Mouse (Mus musculus): ENCODE measurements around the gene Egln3. TPM values are rescaled to one million over a fixed set of nuclear protein-coding genes. Genes with fewer than 3 reads are reported as not detected.

Egln3 gene
- total and polyA plus RNA-seq, 3 experiments: 0.11 TPM; not detected in 2

DNA sequence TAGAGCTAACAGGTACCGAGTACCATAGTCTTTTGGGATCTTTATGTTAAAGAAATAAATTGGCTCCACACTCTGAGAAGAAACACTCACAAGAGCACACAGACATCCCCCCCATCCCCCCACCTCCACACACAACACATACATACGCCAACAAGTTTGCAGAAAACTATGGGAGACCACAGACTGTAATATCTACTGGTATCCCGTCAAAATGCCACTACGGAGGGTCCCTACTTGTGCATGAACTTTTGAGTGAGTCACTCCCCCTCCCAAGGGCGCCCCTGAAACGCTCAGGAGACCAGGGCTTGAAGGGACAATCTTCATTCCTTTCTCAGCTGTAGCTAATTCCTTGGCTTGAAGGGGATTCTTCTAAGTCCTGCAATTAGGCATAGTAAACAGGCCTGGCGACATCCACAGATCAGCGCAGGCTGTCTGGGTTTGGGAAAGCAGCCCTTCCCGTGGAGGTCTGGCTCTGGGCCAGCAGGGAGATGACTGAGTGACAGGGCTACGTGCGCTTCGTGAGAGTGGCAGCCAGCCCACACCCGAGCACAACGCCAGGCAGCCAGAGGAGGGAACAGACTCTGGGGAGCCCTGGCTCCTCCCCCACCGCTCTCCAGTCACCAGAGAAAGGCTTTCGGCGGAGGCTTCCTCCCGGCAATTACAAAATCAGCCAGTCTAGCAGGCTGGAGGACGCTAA lies 11.9 kb downstream of the Egln3 start:
- Histone ChIP-seq H3K27ac (ENCODE audit: insufficient read depth, low read depth) (no peak overlapping the region), H3K36me3 (replicated peaks in 1 of 2; ENCODE audit: control insufficient read depth in 1 of 2, insufficient read depth in 1 of 2, low read length in 1 of 2) (no peaks in the 10 kb centered on the region), H3K4me3 (replicated peaks in 1 of 3; ENCODE audit: low read depth in 2 of 3, low read length in 2 of 3, poor library complexity in 1 of 3) (no peak overlapping the region), H3K4me2 (ENCODE audit: insufficient read depth, low read depth, poor library complexity, severe bottlenecking) (no peak overlapping the region), H3K27me3 (replicated peaks) (no peaks in the 10 kb centered on the region), H3K4me1 (ENCODE audit: control insufficient read depth in 1 of 2, insufficient read depth in 2 of 2) (no peaks in the 10 kb centered on the region), H3K79me2 (replicated peaks; ENCODE audit: control insufficient read depth, extremely low read depth, insufficient read depth, poor library complexity, severe bottlenecking) (no peaks in the 10 kb centered on the region), H3K9ac (ENCODE audit: insufficient read depth, low read depth) (no peak overlapping the region), H3K9me3 (replicated peaks; ENCODE audit: low read length) (no peaks in the 10 kb centered on the region)
- dilution Hi-C loops (cut with MboI; ENCODE audit: extremely low pct_ligation_motif_present, extremely low pct_unique_long_range_greater_than_20kb, low sequenced_read_pairs): no loop called here
- no peak for TF ChIP-seq BHLHE40 (IDR thresholded peaks at IDR 0.05; ENCODE audit: low read depth, low read length)
- no peak for TF ChIP-seq POLR2A (IDR thresholded peaks at IDR 0.05; ENCODE audit: low read depth, low read length)
- no peak for TF ChIP-seq ZKSCAN1 (IDR thresholded peaks at IDR 0.05; ENCODE audit: borderline replicate concordance, low read depth, low read length)
- TF ChIP-seq E2F4 (IDR thresholded peaks at IDR 0.05; ENCODE audit: insufficient replicate concordance, low read depth, low read length): no peak
- TF ChIP-seq POLR2AphosphoS2 (IDR thresholded peaks at IDR 0.05; ENCODE audit: low read depth, low read length): no peak
- TF ChIP-seq JUND (conservative IDR thresholded peaks at IDR 0.05; ENCODE audit: low read depth, low read length): no peak
- TF ChIP-seq SIN3A (IDR thresholded peaks at IDR 0.05; ENCODE audit: low read length): no peak
- TF ChIP-seq RAD21 (IDR thresholded peaks at IDR 0.05; ENCODE audit: low read depth, low read length): no peak
- TF ChIP-seq KAT2A (IDR thresholded peaks at IDR 0.05; ENCODE audit: insufficient replicate concordance, low read length): no peak
- in situ Hi-C loops (cut with MboI; ENCODE audit: low pct_ligation_motif_present, low pct_unique_long_range_greater_than_20kb, low sequenced_read_pairs): no loop called here
- no peak for DNase-seq (ENCODE audit: extremely low read depth)

DNA sequence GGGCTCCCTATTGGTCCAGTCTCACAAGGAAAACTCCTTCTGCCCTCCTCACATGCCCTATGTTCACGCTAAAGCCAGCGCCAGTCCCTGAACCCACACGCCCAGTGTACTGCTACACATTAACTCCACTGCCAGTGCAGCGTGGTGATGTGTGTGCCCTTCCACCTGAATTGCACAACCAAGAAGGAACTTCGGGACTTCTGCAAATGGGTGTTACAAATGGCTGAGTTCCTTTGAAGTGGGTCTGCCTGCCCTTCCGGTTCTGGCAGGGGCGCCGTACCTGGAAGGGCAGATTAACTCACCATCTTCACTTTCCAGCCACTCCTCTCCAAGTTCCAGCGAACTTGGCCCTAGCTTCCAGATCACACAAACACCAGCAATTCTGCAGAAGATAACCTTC lies 12.5 kb downstream of the Egln3 start:
- Histone ChIP-seq H3K36me3 (replicated peaks in 1 of 2; ENCODE audit: control insufficient read depth in 1 of 2, insufficient read depth in 1 of 2, low read length in 1 of 2) (no peaks in the 10 kb centered on the region), H3K4me1 (ENCODE audit: control insufficient read depth in 1 of 2, insufficient read depth in 2 of 2) (no peaks in the 10 kb centered on the region), H3K4me2 (ENCODE audit: insufficient read depth, low read depth, poor library complexity, severe bottlenecking) (no peak overlapping the region), H3K4me3 (replicated peaks in 1 of 3; ENCODE audit: low read depth in 2 of 3, low read length in 2 of 3, poor library complexity in 1 of 3) (no peak overlapping the region), H3K79me2 (replicated peaks; ENCODE audit: control insufficient read depth, extremely low read depth, insufficient read depth, poor library complexity, severe bottlenecking) (no peaks in the 10 kb centered on the region), H3K9ac (ENCODE audit: insufficient read depth, low read depth) (no peak overlapping the region), H3K27me3 (replicated peaks) (no peaks in the 10 kb centered on the region), H3K27ac (ENCODE audit: insufficient read depth, low read depth) (no peak overlapping the region), H3K9me3 (replicated peaks; ENCODE audit: low read length) (no peaks in the 10 kb centered on the region)
- DNase-seq (ENCODE audit: extremely low read depth): no peak
- no peak for TF ChIP-seq GABPA (IDR thresholded peaks at IDR 0.05; ENCODE audit: insufficient replicate concordance, low read depth, low read length)
- no peak for TF ChIP-seq ELF1 (IDR thresholded peaks at IDR 0.05; ENCODE audit: low read depth, low read length)
- TF ChIP-seq NELFE (IDR thresholded peaks at IDR 0.05; ENCODE audit: low read depth, low read length): no peak
- no peak for TF ChIP-seq ETS1 (conservative IDR thresholded peaks at IDR 0.05; ENCODE audit: low read depth, low read length)
- no peak for TF ChIP-seq USF2 (conservative IDR thresholded peaks at IDR 0.05; ENCODE audit: low read depth, low read length)
- no peak for TF ChIP-seq MAZ (IDR thresholded peaks at IDR 0.05; ENCODE audit: low read depth, low read length)
- TF ChIP-seq EP300 (IDR thresholded peaks at IDR 0.05; ENCODE audit: low read length): no peak
- TF ChIP-seq JUND (conservative IDR thresholded peaks at IDR 0.05; ENCODE audit: low read depth, low read length): no peak
- no peak for TF ChIP-seq CHD1 (IDR thresholded peaks at IDR 0.05; ENCODE audit: low read depth, low read length)
- no peak for TF ChIP-seq TBP (conservative IDR thresholded peaks at IDR 0.05; ENCODE audit: low read depth, low read length)
- TF ChIP-seq PAX5 (IDR thresholded peaks at IDR 0.05; ENCODE audit: low read length): no peak
- dilution Hi-C loops (cut with MboI; ENCODE audit: extremely low pct_ligation_motif_present, extremely low pct_unique_long_range_greater_than_20kb, low sequenced_read_pairs): no loop called here
- in situ Hi-C loops (cut with MboI; ENCODE audit: low pct_ligation_motif_present, low pct_unique_long_range_greater_than_20kb, low sequenced_read_pairs): no loop called here
